Mouse (Mus musculus): ENCODE data around the gene Dtnbp1.

GRCm38 (mm10) chr13:45003026-45003425, 1.1 kb upstream of the Dtnbp1 start:
- TF ChIP-seq CTCF (conservative IDR thresholded peaks at IDR 0.05; ENCODE audit: low read length) = no peak
- TF ChIP-seq NANOG (IDR thresholded peaks at IDR 0.05; ENCODE audit: borderline replicate concordance, low read length) = no peak
- TF ChIP-seq POU5F1 (IDR thresholded peaks at IDR 0.05; ENCODE audit: borderline replicate concordance, low read length) = no peak

All from E14TG2a.4 (cell line).